Mouse (Mus musculus) mature B cell (primary cell): Measurements from ENCODE around the gene Eml4.

ENCODE experiments used
- in situ Hi-C: fragments of 300-500 bp; cut with MboI; formaldehyde crosslinking; loops from 2 replicates; pipeline ENCODE4 v1.14.3; 2019

The Eml4 gene

DNA sequence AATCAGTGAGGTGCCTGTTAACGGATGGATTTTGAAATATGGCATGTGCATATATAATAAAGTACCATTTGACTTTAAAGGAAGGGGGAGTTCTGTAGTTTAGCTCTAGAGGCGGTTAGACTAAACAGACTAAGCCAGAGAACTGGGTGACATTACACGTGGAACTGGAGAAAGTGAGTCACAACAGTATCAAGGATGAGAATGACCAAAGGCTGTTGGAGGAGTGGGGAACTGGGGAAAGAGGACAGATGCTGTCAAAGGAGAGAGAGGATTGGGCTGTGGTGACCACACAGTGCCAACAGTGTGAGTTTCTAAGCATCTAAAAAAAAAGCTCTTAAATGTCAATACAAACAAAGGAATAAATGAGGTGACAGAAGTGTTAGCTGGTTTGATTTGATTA lies 29.1 kb downstream of the Eml4 start:
- in situ Hi-C loops = no loop called here

GRCm38 (mm10) chr17:83382752-83383151 lies 32.0 kb downstream of the Eml4 start:
- in situ Hi-C loops = no loop called here

DNA sequence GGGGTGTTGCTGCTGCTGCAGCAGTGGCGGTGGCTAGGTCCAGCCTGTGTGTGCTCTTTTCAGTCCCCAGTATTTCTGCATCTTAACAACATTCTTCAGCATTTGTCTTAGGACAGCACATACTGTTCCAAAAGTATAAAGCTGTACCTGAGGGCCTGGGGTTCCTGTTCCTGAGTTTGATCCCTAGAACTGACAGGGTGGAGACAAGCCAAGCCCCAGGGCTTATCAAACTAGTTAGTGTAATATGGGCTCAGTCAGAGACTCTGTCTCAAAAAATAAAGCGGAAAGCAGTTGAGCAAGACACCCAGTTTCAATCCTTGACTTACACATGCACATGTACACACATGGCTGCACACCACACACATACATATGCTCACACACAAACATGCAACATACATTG lies 34.2 kb downstream of the Eml4 start:
- in situ Hi-C loops = no loop called here

DNA sequence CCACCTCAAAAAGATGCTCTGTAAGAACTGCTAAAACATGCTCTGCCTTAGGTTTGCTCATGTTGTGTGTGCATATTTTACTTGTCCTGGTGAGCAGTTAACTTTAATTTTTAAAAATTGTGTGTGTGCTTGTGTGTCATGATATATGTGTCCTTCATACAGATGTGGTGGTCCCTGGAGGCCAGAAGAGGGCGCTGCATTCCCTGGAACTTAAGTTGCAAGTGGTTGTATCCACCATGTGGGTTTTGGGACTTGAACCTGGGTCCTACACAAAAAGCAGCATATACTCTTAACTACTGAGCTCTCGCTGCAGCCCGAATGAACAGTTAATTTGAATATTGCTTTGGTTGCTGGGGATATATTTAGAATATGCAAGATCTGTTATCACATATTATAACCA lies 36.4 kb downstream of the Eml4 start:
- in situ Hi-C loops = no loop called here

GRCm38 (mm10) chr17:83394013-83394412 lies 43.3 kb downstream of the Eml4 start:
- in situ Hi-C loops = no loop called here

DNA sequence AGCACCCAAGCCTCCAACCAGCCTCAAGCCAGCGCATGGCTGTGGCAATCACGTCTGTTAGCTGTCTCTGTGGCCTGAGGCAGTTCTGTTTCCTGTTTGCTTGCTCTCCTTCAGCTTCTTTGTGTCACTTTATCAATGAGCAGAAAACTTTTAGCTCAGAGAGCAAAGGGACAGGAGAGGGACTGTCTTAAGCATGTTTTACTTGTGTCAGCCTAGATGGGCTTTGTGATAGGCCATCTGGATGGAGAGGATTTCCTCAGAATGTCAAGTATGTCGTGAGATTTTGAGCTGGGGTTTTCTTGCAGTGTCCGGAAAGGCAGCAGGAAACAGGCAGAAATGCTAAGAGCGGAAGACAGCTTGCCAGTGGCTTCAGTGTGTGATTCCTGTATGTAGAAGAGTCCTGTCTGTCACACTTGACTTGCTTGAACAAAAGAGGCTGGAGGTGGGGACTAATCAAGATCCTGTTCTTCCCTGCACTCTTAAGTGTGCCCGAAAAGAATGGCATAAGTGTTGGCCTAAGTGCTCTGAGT lies 46.9 kb downstream of the Eml4 start:
- in situ Hi-C loops = no loop called here

DNA sequence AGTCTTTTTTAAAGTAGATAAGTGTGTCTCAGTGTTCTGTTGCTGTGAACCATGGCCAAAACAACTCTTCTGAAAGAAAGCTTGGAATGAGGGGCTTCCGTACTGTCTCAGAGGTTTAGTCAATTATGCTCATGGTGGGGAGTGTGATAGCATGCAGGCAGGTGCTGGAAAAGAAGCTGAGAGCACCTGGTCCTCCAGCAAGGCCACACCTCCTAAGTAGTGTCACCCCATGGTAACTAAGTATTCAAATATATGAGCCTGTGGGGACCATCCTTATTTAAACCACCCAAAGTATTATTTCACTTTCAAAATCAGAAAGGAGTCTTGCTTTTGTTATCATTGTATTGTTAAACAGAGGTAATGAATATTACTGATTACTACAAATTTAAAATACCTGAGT lies 48.0 kb downstream of the Eml4 start:
- in situ Hi-C loops = no loop called here

DNA sequence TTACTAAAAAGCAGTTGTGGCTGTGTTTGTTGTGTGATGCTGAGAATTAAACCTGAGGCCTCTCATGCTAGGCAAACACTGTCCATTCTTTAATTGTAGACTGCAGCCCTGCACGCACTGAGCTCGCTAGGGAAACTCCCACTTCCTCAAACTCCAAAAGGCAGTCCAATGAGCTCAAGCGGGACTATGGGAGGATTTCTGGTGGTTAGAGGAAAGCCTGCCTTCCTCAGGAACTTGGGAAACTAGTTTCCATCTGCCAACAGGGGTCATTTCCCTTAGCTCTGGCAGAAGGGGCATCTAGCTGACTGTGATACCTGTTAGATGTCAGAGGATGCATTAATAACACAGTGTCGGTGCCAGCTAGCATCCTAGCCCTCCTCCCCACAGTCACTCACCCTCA lies 79.9 kb downstream of the Eml4 start:
- in situ Hi-C loops = no loop called here

GRCm38 (mm10) chr17:83443406-83443805 lies 92.7 kb downstream of the Eml4 start:
- in situ Hi-C loops = no loop called here

- in situ Hi-C loops = no loop called here
These were observed 98.9 kb downstream of the Eml4 start for GRCm38 (mm10) chr17:83449583-83449982.

DNA sequence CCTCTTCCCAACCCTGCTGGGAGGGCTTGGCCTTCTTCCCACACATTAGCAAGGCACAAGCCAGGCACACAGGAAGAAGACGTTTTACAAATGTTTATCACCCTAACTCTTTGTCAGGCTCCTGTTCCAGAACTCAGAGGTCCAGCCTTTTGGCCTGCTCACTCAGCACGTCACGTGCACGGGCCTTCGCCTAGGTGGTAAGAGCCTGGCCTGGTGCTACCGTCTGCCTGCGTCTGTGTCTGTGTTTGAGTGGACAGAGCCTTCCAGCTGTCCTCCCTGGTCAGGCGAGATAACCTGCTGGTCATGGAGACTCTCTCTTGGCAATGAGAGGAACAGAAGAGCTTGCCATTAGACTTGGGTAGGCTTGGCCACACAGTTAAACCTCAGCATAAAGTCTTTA lies 100.6 kb downstream of the Eml4 start:
- in situ Hi-C loops = no loop called here

GRCm38 (mm10) chr17:83451796-83452195 lies 101.1 kb downstream of the Eml4 start:
- in situ Hi-C loops = no loop called here

DNA sequence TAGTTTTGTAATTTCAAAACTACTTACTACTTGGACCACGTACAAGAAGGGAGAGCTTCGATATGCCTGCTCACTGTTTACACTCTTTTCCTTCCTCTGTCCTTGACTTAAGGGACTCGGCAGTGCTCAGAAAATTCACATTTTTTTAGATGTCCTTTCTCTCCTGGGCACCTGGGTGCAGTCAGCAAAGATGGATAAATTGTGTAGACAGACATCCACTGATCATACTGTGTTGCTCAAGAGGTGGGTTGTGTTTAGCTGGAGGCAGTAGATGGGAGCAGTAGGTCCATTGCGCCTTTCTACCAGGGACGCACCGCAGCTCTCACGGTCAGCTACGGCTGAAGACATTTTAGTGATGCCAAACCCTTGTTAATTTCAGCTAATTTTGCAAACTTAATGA lies 101.7 kb downstream of the Eml4 start:
- in situ Hi-C loops = no loop called here

- in situ Hi-C loops = no loop called here
These were observed 102.9 kb downstream of the Eml4 start for GRCm38 (mm10) chr17:83453587-83453986.

DNA sequence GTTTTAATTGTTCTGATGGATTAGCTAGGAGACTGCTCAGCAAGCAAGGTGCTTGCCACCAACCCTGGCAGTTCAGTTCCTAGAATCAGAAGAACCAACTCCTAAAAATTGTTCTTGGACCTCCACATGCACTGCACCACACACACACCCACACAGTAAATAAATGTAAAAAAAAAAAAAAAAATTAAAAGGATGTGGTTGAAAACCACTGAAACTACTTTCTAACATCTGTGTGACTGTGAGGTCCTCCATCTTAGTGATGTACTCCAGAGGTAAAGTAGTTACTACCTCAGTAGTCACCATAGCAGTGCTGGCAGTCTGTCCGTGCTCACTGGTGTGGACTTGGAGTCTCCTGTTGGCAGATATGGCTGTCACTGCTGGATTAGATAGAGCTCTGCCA lies 106.5 kb downstream of the Eml4 start:
- in situ Hi-C loops = no loop called here

- in situ Hi-C loops = no loop called here
These were observed 115.2 kb downstream of the Eml4 start for GRCm38 (mm10) chr17:83465969-83466368.

GRCm38 (mm10) chr17:83466697-83467251 lies 116.0 kb downstream of the Eml4 start:
- in situ Hi-C loops = no loop called here

DNA sequence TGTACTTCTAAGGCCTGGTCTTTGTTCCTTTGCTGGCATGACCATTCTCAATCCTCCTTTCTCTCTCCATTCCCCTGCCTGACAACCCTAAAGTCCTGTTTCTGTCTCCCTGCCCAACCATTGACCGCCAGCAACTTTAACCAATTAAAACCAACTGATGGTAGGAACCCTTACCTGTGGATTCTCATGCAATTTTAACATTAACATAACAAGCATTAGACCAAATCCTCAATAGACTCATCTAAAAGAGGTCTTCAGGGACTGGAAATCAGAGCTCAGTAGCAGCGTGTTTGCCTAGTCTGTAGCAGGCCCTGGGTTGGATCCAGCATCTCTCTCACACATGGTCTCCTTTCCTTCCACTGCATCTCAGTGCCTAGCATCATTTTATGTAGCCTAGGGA lies 118.9 kb downstream of the Eml4 start:
- in situ Hi-C loops = no loop called here

GRCm38 (mm10) chr17:83477089-83477488 lies 126.4 kb downstream of the Eml4 start:
- in situ Hi-C loops = no loop called here

GRCm38 (mm10) chr17:83481551-83481950 lies 130.8 kb downstream of the Eml4 start:
- in situ Hi-C loops = no loop called here

GRCm38 (mm10) chr17:83482817-83483536 lies 132.2 kb downstream of the Eml4 start:
- in situ Hi-C loops = no loop called here

GRCm38 (mm10) chr17:83483784-83484183 lies 133.1 kb downstream of the Eml4 start:
- in situ Hi-C loops = no loop called here

GRCm38 (mm10) chr17:83487762-83488161 lies 137.0 kb downstream of the Eml4 start:
- in situ Hi-C loops = no loop called here

DNA sequence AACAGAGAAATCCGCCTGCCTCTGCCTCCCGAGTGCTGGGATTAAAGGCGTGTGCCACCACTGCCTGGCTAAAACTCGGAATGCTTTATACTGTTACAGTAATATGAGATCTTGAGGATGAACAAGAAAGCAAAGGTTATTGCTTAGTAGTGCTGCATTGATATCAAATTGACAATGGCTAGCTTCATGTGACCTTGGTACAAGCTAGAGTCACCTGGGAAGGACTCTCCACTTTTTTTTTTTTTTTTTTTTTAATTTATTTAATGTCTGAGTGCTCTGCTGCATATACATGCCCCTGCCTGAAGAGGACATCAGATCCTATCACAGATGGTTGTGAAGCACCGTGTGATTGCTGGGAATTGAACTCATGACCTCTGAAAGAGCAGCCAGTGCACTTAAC lies 148.2 kb downstream of the Eml4 start:
- in situ Hi-C loops = no loop called here
